Mouse (Mus musculus) lung, postnatal 0 days (tissue): ENCODE measurements around the gene Sncg.

Experiments used
- CTCF ChIP-seq: IDR thresholded peaks from 2 replicates; pipeline ENCODE4 v1.5.1; 2016; ENCODE audit warnings: antibody characterized with exemption, mild to moderate bottlenecking
- EP300 ChIP-seq: IDR thresholded peaks from 2 replicates; pipeline ENCODE4 v1.6.1; 2016; ENCODE audit warnings: antibody characterized with exemption, mild to moderate bottlenecking, control low read depth

GRCm38 (mm10) chr14:34359676-34360244 lies 14.8 kb downstream of the Sncg start:
- TF ChIP-seq CTCF, result no peak
- no peak for TF ChIP-seq EP300
